Mouse (Mus musculus): ENCODE results near the gene Lrrc40.
"Not testable (repeated sequence)": the region's sequence is repeated elsewhere in the genome, so short reads cannot be mapped to it uniquely, and the experiment has no call there.

Lrrc40 gene

DNA sequence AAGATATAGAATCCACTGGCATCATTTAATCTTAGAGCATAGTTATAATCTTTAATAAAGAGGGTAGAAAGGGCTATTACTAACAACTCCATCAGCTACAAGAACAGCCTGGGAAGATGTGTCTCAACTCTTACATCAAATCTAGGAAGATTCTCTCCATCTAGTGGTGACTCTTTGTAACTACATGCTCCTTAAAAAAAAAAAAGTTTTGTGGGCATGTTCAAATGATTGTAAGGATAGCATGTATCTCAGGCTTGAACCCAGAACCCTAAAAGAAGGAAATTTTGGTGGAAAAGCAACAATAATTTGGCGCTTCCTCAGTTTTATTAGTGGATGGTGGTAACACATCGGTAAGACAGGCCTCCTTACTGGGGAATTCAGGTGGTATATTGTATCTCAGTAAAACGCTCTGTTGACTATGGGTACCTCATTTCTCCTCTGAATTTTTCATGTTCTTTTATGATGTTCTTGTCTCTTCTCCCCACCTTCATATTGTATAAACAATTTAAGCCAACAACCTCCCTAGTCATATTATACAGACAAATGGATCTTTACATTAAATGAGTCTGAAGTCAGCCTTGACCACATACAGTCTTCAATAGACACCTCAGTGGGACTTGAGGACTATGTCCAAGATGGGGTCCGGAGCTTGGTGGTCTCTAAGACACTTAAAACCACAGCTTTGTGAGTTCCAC lies 40.4 kb downstream of the Lrrc40 start:
- in situ Hi-C loops (cut with MboI; ENCODE audit: unreplicated experiment in 2 of 2): loop anchor here (5.0 to 10.0 kb wide), 4 partner anchors 52 to 202 kb away; no protein-coding TSS in a partner anchor

DNA sequence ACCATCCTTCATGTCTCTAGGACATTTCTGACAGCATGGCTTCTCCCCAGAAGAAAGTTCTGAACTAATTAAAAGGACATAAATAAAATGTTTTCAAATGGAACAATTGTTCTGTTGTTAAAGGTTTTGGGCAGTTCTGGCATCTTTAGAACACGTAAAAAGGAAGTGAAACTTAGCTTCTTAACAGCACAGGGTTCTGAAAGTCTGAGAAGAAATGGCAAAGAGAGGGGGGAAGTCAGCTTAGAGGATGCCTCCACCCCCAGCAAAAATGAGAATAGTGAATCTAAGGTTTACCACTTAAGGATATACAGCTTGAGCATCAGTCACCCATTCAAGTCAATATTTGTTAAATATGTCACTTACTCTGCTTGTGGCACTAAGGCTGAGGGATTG lies 40.9 kb downstream of the Lrrc40 start:
- in situ Hi-C loops (cut with MboI; ENCODE audit: unreplicated experiment in 2 of 2): loop anchor here (5.0 to 10.0 kb wide), 4 partner anchors 53 to 203 kb away; no protein-coding TSS in a partner anchor

DNA sequence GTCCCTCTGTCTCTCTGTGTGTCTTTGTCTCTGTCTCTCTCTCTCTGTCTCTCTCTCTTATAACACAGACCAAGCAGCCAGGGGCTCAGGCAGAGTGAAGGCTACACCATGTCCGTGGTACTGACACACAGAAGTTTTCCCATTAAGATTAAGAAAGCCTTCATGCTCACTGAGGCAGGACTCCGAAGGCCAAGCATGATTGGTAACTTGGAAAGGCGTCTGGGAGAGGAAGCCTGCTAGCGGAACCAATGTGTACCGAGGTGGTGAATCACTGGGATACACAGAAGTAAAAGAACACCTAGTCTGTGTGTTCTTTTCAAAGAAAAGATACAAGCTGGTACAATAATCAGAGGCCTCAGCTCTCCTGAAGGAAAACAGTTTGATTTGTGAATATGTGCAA lies 41.4 kb downstream of the Lrrc40 start:
- in situ Hi-C loops (cut with MboI; ENCODE audit: unreplicated experiment in 2 of 2): loop anchor here (5.0 to 10.0 kb wide), 4 partner anchors 53 to 203 kb away; no protein-coding TSS in a partner anchor

DNA sequence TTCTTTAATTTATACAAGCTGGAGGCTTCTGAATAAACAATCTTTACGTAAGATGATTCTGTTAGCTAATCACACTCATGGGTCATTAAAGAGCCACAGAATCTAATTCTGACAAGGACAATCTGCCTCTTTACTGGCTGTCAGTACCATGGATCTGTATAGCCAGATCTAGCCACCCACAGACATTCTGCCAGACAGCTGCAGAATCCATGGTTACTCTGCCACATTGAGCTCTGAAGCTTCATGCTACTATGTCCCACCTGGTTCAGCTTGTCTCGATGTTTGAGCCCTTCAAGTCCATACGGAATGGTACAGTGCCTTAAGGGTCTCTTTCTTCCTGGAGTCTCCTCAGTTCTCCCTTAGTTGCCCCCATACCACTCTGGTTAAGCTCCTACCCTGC lies 55.1 kb downstream of the Lrrc40 start:
- in situ Hi-C loops (cut with MboI; ENCODE audit: unreplicated experiment in 2 of 2): no loop called here

DNA sequence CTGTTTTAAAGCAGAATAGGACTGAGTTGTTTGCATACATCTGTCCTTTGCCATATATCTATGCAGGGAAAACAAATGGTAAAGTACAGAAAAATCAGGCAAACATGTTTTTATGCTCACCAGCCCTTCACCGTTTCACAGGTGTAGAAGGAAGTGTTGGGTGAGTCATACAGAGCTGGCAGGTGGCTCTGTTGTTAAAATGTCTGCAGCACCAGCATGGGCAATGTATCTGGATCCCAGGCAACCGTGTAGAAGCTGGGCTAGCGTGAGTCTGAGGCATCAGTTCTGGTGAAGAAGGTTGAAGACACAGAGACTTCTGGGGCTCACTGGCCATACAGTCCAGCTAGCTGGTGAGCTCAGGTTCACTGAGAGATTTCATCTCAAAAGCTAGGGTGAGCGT lies 57.5 kb downstream of the Lrrc40 start:
- in situ Hi-C loops (cut with MboI; ENCODE audit: unreplicated experiment in 2 of 2): no loop called here

- in situ Hi-C loops (cut with MboI; ENCODE audit: unreplicated experiment in 2 of 2): not testable (repeated sequence)
Measured at GRCm38 (mm10) chr3:158102043-158102442, 65.6 kb downstream of the Lrrc40 start.

DNA sequence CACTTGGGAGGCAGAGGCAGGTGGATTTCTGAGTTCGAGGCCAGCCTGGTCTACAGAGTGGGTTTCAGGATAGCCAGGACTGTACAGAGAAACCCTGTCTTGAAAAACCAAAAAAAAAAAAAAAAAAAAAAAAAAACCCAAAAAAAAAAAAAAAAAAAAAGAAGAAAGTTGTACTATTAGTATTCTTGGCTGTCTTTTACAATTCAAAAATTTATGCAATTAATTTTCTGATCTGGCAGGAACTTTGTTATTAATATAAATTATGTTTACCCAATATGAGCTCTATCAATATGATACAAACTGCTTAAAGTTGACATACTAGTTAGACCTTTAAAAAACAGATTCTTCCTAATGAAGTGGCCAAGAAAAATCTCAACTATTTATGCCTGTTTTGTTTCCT lies 66.1 kb downstream of the Lrrc40 start:
- in situ Hi-C loops (cut with MboI; ENCODE audit: unreplicated experiment in 2 of 2): not testable (repeated sequence)

GRCm38 (mm10) chr3:158103467-158103866 lies 67.0 kb downstream of the Lrrc40 start:
- in situ Hi-C loops (cut with MboI; ENCODE audit: unreplicated experiment in 2 of 2): no loop called here

DNA sequence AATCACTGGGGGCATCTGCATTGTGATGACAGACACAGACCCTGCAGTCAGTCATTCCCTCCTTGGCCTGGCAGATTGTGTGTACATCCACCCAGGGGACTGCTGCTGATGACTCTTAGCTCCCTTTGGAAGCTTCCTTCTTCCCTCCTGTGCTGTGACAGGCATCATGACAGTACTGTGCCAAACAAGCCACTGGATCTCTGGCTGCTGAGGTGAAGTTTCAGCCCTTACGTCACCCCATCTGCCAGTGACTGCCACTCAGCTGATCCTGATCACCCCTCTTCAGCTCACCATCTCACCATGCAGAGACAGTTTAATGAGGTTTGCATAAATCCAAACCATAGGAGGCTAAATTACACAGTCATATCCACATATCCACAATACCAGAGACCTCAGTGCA lies 68.8 kb downstream of the Lrrc40 start:
- in situ Hi-C loops (cut with MboI; ENCODE audit: unreplicated experiment in 2 of 2): no loop called here

Data from v-Abl transformed pro-B cells (cell line).